Mouse (Mus musculus) frontal cortex, postnatal 14 days (tissue): ENCODE results near the gene Kat5.
A peak's percentile ranks its signal among the peaks of the same experiment; 100 is the strongest.

ENCODE experiments used
- DNase-seq, 2 experiments: peaks; one replicate each; pipeline ENCODE4 v3.0.0; 2022; ENCODE audit warnings: low spot score in 2 of 2

Gene Kat5

GRCm38 (mm10) chr19:5571831-5572230 lies 38.2 kb downstream of the Kat5 start:
- DNase-seq: no peak

- no peak for DNase-seq
Observed at GRCm38 (mm10) chr19:5570353-5571246, 39.4 kb downstream of the Kat5 start.

GRCm38 (mm10) chr19:5569521-5569920 lies 40.5 kb downstream of the Kat5 start:
- no peak for DNase-seq

GRCm38 (mm10) chr19:5568470-5569140 lies 41.4 kb downstream of the Kat5 start:
- peak; percentile 48 to 67 for DNase-seq

GRCm38 (mm10) chr19:5567534-5568469 lies 42.2 kb downstream of the Kat5 start, which contains the start of gene Ap5b1:
TSS of gene Ap5b1 (plus strand) at chr19:5568025.
- peak; percentile 71 to 84 for DNase-seq

- no peak for DNase-seq
Observed at GRCm38 (mm10) chr19:5567180-5567533, 42.9 kb downstream of the Kat5 start.

- no peak for DNase-seq
Observed at GRCm38 (mm10) chr19:5566316-5566715, 43.7 kb downstream of the Kat5 start.

GRCm38 (mm10) chr19:5562776-5563175 lies 47.3 kb downstream of the Kat5 start:
- no peak for DNase-seq

- no peak for DNase-seq
Observed at GRCm38 (mm10) chr19:5561886-5562285, 48.2 kb downstream of the Kat5 start.

- DNase-seq: no peak
Observed at GRCm38 (mm10) chr19:5561252-5561790, 48.7 kb downstream of the Kat5 start.

- DNase-seq: no peak
Observed at GRCm38 (mm10) chr19:5560457-5561041, 49.5 kb downstream of the Kat5 start, which contains the start of gene Ovol1. TSS of gene Ovol1 (minus strand) at chr19:5560646.

- DNase-seq: no peak
Observed at GRCm38 (mm10) chr19:5559631-5560456, 50.2 kb downstream of the Kat5 start.

GRCm38 (mm10) chr19:5559229-5559628 lies 50.8 kb downstream of the Kat5 start:
- DNase-seq: no peak

GRCm38 (mm10) chr19:5558770-5559169 lies 51.3 kb downstream of the Kat5 start:
- DNase-seq: no peak

GRCm38 (mm10) chr19:5558169-5558568 lies 51.9 kb downstream of the Kat5 start:
- no peak for DNase-seq

GRCm38 (mm10) chr19:5554212-5554611 lies 55.8 kb downstream of the Kat5 start:
- no peak for DNase-seq

- no peak for DNase-seq
Observed at GRCm38 (mm10) chr19:5553802-5554201, 56.2 kb downstream of the Kat5 start.
